Mouse (Mus musculus) lung, adult 2 months (tissue): Measurements from ENCODE around the gene Plekha5.

Source experiments
- CTCF ChIP-seq: fragments of 200-500 bp; IDR thresholded peaks from 2 replicates; pipeline ENCODE4 v1.5.1; 2011; ENCODE audit warnings: mild to moderate bottlenecking, low read length, control low read depth; ENCODE audit not compliant: insufficient read depth
- POLR2A ChIP-seq: fragments of 200-500 bp; IDR thresholded peaks from 2 replicates; pipeline ENCODE4 v1.6.1; 2011; ENCODE audit warnings: low read depth, mild to moderate bottlenecking, control low read depth, low read length, borderline replicate concordance; ENCODE audit errors: extremely low read depth

DNA sequence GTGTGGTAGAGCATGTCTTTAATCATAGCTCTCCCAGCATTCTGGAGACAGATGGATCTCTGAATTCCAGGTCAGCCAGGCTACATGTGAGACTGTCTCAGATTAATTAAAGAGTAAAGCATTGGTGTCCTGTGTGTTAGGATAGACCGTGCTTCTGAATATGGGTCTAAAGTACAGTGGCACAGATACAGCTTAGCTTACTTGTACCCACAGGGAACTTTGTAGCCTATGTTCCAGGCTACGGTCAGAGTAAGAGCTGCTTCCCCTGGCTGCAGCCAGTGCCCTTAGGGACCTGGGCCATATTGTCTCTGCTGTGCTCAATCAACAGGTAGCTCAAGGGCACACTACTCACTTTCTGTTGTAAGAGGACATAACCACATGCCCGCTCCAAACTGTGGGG is 30.5 kb downstream of the Plekha5 start:
- TF ChIP-seq CTCF (no peak), POLR2A (no peak)
